Mouse (Mus musculus): ENCODE data around the gene Acsl5. TPM values are rescaled to one million over a fixed set of nuclear protein-coding genes. Genes with fewer than 3 reads are reported as not detected.

The Acsl5 gene
- polyA plus RNA-seq, 1 experiment from 2014 or later: 35.8 TPM

- H3K27me3 ChIP-seq (ENCODE audit: control insufficient read depth, insufficient read depth, low read length): no peaks in the 10 kb centered on the region
- no peaks in the 10 kb centered on the region for H3K36me3 ChIP-seq (ENCODE audit: control insufficient read depth, insufficient read depth, low read length)
- H3K4me1 ChIP-seq (ENCODE audit: control insufficient read depth, insufficient read depth, low read length): 0 out of 2 replicates have a peak, but pooled peaks cover 4% of the 10 kb centered on the region
- H3K9ac ChIP-seq (ENCODE audit: low read depth, low read length): no peak overlapping the region
- H3K9me3 ChIP-seq (replicated peaks; ENCODE audit: control insufficient read depth, low read length): no peaks in the 10 kb centered on the region
- no peak for ATAC-seq (replicated peaks; ENCODE audit: insufficient number of reproducible peaks, low FRiP score, low TSS enrichment)
- H3K4me3 ChIP-seq (ENCODE audit: low read depth, low read length): no peak overlapping the region
- H3K4me2 ChIP-seq: no peak overlapping the region
- H3K27ac ChIP-seq (ENCODE audit: low read depth, low read length): no peak overlapping the region
- 36% methylated on average over 9 of the region's 9 CpGs for WGBS (ENCODE audit: insufficient replicate concordance)
Measured at GRCm38 (mm10) chr19:55247991-55248520, 3.7 kb upstream of the Acsl5 start.

- H3K4me3 ChIP-seq (ENCODE audit: low read depth, low read length): no peak overlapping the region
- no peak for ATAC-seq (replicated peaks; ENCODE audit: insufficient number of reproducible peaks, low FRiP score, low TSS enrichment)
- H3K36me3 ChIP-seq (ENCODE audit: control insufficient read depth, insufficient read depth, low read length): no peaks in the 10 kb centered on the region
- no peaks in the 10 kb centered on the region for H3K27me3 ChIP-seq (ENCODE audit: control insufficient read depth, insufficient read depth, low read length)
- peaks cover 2% of the 10 kb centered on the region; the same call in 1 of the 2 replicates for H3K4me1 ChIP-seq (ENCODE audit: control insufficient read depth, insufficient read depth, low read length)
- WGBS (ENCODE audit: insufficient replicate concordance): 76% methylated on average over 5 of the region's 5 CpGs
- no peaks in the 10 kb centered on the region for H3K9me3 ChIP-seq (replicated peaks; ENCODE audit: control insufficient read depth, low read length)
- H3K27ac ChIP-seq (ENCODE audit: low read depth, low read length): no peak overlapping the region
- no peak overlapping the region for H3K9ac ChIP-seq (ENCODE audit: low read depth, low read length)
- H3K4me2 ChIP-seq: no peak overlapping the region
Measured at GRCm38 (mm10) chr19:55250451-55250850, 1.3 kb upstream of the Acsl5 start.

DNA sequence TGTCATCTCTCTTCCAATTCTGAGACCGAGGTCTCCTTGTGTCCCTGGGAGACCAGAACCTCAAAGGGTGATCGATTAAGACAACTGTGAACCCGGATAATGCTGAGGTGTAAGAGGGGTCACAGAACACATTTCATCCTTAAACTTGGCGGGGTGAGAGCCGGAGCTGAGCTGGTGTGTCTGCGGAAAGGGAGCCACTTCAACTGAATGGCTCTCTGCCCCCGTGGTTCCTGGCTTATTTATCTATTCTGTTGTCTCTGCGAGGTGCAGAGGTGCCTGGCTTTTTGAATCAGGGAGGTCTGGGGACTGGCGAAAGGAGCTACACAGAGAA is 1.5 kb downstream of the Acsl5 start:
- no peaks in the 10 kb centered on the region for H3K27me3 ChIP-seq (ENCODE audit: control insufficient read depth, insufficient read depth, low read length)
- H3K4me1 ChIP-seq (ENCODE audit: control insufficient read depth, insufficient read depth, low read length): peaks cover 2% of the 10 kb centered on the region; the same call in 1 of the 2 replicates
- peak overlapping the region; percentile 82 for H3K4me2 ChIP-seq
- peak overlapping the region; percentile 79 for H3K27ac ChIP-seq (ENCODE audit: low read depth, low read length)
- H3K36me3 ChIP-seq (ENCODE audit: control insufficient read depth, insufficient read depth, low read length): no peaks in the 10 kb centered on the region
- 1% methylated on average over 9 of the region's 9 CpGs for whole genome bisulfite sequencing (ENCODE audit: insufficient replicate concordance)
- H3K9me3 ChIP-seq (replicated peaks; ENCODE audit: control insufficient read depth, low read length): no peaks in the 10 kb centered on the region
- no peak for ATAC-seq (replicated peaks; ENCODE audit: insufficient number of reproducible peaks, low FRiP score, low TSS enrichment)
- peak overlapping the region; percentile 80 for H3K4me3 ChIP-seq (ENCODE audit: low read depth, low read length)
- peak overlapping the region; percentile 88 for H3K9ac ChIP-seq (ENCODE audit: low read depth, low read length)

DNA sequence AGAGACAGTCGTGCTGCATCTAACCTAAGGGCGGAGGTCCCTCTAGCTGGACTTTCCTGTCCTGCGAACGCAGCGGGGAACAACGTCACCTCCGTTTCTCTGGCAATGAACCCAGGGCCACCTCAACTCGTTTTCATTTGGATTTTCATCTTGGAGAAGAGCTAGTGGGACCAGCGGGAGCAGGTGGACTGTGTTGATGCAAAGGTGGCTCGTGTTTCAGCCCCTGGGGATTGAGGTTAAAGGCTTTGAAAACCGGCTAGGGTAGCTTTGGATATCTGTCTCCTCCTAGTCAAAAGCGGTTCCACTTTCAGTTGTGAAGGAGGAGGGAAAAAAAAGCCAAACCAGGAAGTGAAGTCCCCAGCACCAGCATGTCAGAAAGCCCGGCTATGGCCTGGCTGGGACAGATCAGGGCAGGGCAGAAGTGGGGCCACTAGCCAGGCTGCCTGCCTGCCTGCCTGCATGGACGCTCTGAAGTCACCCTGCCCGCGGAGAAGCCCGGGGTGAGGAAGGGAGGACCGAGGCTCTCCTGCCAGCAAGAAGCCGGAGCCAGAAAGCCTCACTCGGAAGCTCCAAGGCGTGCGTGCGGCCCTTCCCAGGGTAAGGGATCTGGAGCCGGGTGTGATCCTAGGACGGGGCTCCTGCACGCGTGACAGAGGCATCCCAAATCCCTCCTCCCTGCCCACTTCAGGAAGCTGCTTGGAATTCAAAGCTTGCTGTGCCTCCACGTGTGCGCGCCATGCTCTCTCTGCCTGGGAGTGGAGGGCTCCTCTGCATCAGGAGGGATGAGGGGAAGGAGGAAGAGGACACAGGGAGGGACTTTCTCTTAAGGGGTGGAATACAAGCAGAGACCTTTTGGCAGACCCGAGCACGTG is 2.1 kb downstream of the Acsl5 start:
- WGBS (ENCODE audit: insufficient replicate concordance): under 1% methylated on average over 32 of the region's 32 CpGs
- H3K36me3 ChIP-seq (ENCODE audit: control insufficient read depth, insufficient read depth, low read length): no peaks in the 10 kb centered on the region
- no peaks in the 10 kb centered on the region for H3K27me3 ChIP-seq (ENCODE audit: control insufficient read depth, insufficient read depth, low read length)
- H3K4me2 ChIP-seq: peak overlapping the region; percentile 82
- H3K27ac ChIP-seq (ENCODE audit: low read depth, low read length): peak overlapping the region; percentile 79
- peaks cover 2% of the 10 kb centered on the region; the same call in 1 of the 2 replicates for H3K4me1 ChIP-seq (ENCODE audit: control insufficient read depth, insufficient read depth, low read length)
- no peaks in the 10 kb centered on the region for H3K9me3 ChIP-seq (replicated peaks; ENCODE audit: control insufficient read depth, low read length)
- peak overlapping the region; percentile 80 for H3K4me3 ChIP-seq (ENCODE audit: low read depth, low read length)
- H3K9ac ChIP-seq (ENCODE audit: low read depth, low read length): peak overlapping the region; percentile 88
- peak; percentile 56; the same call in 1 of the 2 replicates for ATAC-seq (replicated peaks; ENCODE audit: insufficient number of reproducible peaks, low FRiP score, low TSS enrichment)

- Histone ChIP-seq H3K27ac (ENCODE audit: low read depth, low read length) (peak overlapping the region; percentile 79), H3K36me3 (ENCODE audit: control insufficient read depth, insufficient read depth, low read length) (no peaks in the 10 kb centered on the region), H3K4me2 (peak overlapping the region; percentile 82), H3K4me1 (ENCODE audit: control insufficient read depth, insufficient read depth, low read length) (peaks cover 2% of the 10 kb centered on the region; the same call in 1 of the 2 replicates), H3K9me3 (replicated peaks; ENCODE audit: control insufficient read depth, low read length) (no peaks in the 10 kb centered on the region), H3K9ac (ENCODE audit: low read depth, low read length) (peak overlapping the region; percentile 88), H3K4me3 (ENCODE audit: low read depth, low read length) (peak overlapping the region; percentile 80), H3K27me3 (ENCODE audit: control insufficient read depth, insufficient read depth, low read length) (no peaks in the 10 kb centered on the region)
- WGBS (ENCODE audit: insufficient replicate concordance): 16% methylated on average over 5 of the region's 5 CpGs
- no peak; the same call in 1 of the 2 replicates for ATAC-seq (replicated peaks; ENCODE audit: insufficient number of reproducible peaks, low FRiP score, low TSS enrichment)
Measured at GRCm38 (mm10) chr19:55254513-55255016, 2.8 kb downstream of the Acsl5 start.

DNA sequence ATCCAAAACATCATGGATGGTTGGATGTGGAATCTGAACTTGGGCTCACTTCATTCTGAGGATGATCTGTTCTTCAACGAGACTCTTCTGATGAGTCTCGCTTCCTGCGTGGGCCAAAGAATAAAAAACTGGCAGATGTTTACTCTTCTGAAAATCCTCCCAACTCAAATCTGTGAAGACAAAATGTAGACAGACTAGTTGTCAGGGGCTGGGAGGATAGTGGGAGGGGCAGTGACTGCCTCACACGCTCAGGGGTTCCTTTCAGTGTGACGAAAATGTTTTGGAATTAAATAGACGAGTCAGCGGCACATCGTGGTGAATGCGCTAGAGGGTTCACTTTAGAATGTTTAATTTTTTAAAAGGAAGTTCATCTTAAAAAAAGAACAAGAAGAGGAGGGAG is 4.4 kb downstream of the Acsl5 start:
- H3K4me2 ChIP-seq: no peak overlapping the region
- H3K4me3 ChIP-seq (ENCODE audit: low read depth, low read length): no peak overlapping the region
- peaks cover 2% of the 10 kb centered on the region; the same call in 1 of the 2 replicates for H3K4me1 ChIP-seq (ENCODE audit: control insufficient read depth, insufficient read depth, low read length)
- H3K27ac ChIP-seq (ENCODE audit: low read depth, low read length): no peak overlapping the region
- ATAC-seq (replicated peaks; ENCODE audit: insufficient number of reproducible peaks, low FRiP score, low TSS enrichment): no peak
- no peak overlapping the region for H3K9ac ChIP-seq (ENCODE audit: low read depth, low read length)
- 83% methylated on average over 9 of the region's 9 CpGs for WGBS (ENCODE audit: insufficient replicate concordance)
- H3K9me3 ChIP-seq (replicated peaks; ENCODE audit: control insufficient read depth, low read length): no peaks in the 10 kb centered on the region
- no peaks in the 10 kb centered on the region for H3K36me3 ChIP-seq (ENCODE audit: control insufficient read depth, insufficient read depth, low read length)
- H3K27me3 ChIP-seq (ENCODE audit: control insufficient read depth, insufficient read depth, low read length): no peaks in the 10 kb centered on the region

- H3K4me2 ChIP-seq: no peak overlapping the region
- 48% methylated on average over 5 of the region's 5 CpGs for WGBS (ENCODE audit: insufficient replicate concordance)
- no peaks in the 10 kb centered on the region for H3K36me3 ChIP-seq (ENCODE audit: control insufficient read depth, insufficient read depth, low read length)
- H3K4me1 ChIP-seq (ENCODE audit: control insufficient read depth, insufficient read depth, low read length): peaks cover 2% of the 10 kb centered on the region; the same call in 1 of the 2 replicates
- no peak overlapping the region for H3K27ac ChIP-seq (ENCODE audit: low read depth, low read length)
- H3K27me3 ChIP-seq (ENCODE audit: control insufficient read depth, insufficient read depth, low read length): no peaks in the 10 kb centered on the region
- ATAC-seq (replicated peaks; ENCODE audit: insufficient number of reproducible peaks, low FRiP score, low TSS enrichment): no peak
- H3K9me3 ChIP-seq (replicated peaks; ENCODE audit: control insufficient read depth, low read length): no peaks in the 10 kb centered on the region
- H3K9ac ChIP-seq (ENCODE audit: low read depth, low read length): no peak overlapping the region
- H3K4me3 ChIP-seq (ENCODE audit: low read depth, low read length): no peak overlapping the region
Measured at GRCm38 (mm10) chr19:55257656-55258375, 6.1 kb downstream of the Acsl5 start.

DNA sequence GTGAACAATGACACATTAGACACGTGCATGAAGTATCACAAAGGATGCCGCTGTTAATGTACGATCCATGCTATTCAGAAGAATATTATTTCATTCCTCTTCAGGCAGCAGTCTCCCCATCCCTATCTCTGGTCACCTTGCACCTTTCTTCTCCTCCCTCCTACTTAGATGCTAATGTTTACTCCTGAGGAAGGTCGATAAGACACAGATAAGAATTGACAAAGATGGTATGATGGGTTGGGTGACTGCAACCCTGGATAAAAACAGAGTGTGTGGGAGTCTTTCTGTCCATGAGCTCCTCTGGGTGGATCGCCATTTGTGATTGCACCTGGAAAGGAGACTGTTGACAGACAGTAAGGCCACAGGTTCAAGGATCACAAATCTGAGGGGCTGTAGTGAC is 6.8 kb downstream of the Acsl5 start:
- H3K36me3 ChIP-seq (ENCODE audit: control insufficient read depth, insufficient read depth, low read length): no peaks in the 10 kb centered on the region
- no peak overlapping the region for H3K4me2 ChIP-seq
- peaks cover 2% of the 10 kb centered on the region; the same call in 1 of the 2 replicates for H3K4me1 ChIP-seq (ENCODE audit: control insufficient read depth, insufficient read depth, low read length)
- ATAC-seq (replicated peaks; ENCODE audit: insufficient number of reproducible peaks, low FRiP score, low TSS enrichment): no peak
- H3K27me3 ChIP-seq (ENCODE audit: control insufficient read depth, insufficient read depth, low read length): no peaks in the 10 kb centered on the region
- H3K9ac ChIP-seq (ENCODE audit: low read depth, low read length): no peak overlapping the region
- 76% methylated on average over 5 of the region's 5 CpGs for WGBS (ENCODE audit: insufficient replicate concordance)
- no peak overlapping the region for H3K27ac ChIP-seq (ENCODE audit: low read depth, low read length)
- H3K4me3 ChIP-seq (ENCODE audit: low read depth, low read length): no peak overlapping the region
- no peaks in the 10 kb centered on the region for H3K9me3 ChIP-seq (replicated peaks; ENCODE audit: control insufficient read depth, low read length)
